Mouse (Mus musculus) lung, postnatal 0 days (tissue): Measurements from ENCODE around the gene Sytl3.
"Not testable (repeated sequence)": the region's sequence is repeated elsewhere in the genome, so short reads cannot be mapped to it uniquely, and the experiment has no call there.

Experiments used
- CTCF ChIP-seq: IDR thresholded peaks from 2 replicates; pipeline ENCODE4 v1.5.1; 2016; ENCODE audit warnings: antibody characterized with exemption, mild to moderate bottlenecking
- EP300 ChIP-seq: IDR thresholded peaks from 2 replicates; pipeline ENCODE4 v1.6.1; 2016; ENCODE audit warnings: antibody characterized with exemption, mild to moderate bottlenecking, control low read depth

DNA sequence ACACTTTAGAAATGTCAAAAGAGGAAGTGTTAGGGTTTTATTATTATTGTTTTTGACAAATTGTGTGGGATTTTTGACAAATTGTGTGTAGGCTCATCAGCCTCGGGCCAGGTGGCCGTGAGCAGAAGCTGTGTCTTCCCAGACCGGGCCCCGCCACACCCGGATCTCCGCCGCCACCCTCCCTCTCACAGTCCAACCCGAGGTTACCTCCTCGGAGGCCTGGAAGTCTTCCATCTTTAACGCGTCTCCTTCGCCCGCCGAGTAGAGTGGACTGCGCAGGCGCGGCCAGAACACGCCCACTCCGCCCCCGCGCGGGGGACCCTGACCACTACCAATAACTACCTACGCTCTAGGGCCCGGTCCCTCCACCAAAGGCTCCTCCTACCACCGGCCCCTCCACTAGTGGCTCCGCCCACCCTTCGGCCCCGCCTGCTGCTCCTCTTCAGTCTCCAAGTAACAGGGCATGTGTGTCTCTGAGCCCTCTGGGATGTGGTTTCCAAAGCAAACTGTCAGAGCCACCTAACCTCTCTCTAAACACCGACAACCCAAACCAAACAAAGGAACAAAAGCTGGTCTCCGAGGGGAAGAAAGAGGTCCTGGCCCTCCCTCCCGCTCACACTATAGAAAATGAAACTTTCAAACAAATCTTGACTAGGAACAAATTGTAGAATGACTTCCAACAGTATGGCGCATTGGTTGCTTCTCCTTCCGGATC lies 3.2 kb upstream of the Sytl3 start, which contains the start of gene Dynlt1f:
- TF ChIP-seq CTCF, EP300: not testable (repeated sequence)
